Mouse (Mus musculus): Measurements from ENCODE around the gene Ivns1abp.

DNA sequence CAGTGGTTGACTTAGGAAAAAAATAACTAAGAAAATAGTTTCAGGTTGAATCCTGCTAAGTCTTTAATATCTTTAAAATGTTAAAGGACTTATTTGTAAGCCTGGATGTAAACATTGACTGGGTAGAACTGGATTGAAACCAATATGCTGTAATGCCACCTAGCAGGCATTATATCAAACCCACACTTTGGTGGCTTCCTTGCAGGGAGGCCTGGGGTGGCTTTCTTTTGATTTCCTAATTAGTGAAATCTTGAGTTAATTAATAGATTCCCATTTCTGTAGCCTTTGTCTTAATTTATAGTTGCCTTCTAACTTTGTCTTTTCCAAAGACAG lies 1.6 kb downstream of the Ivns1abp start:
- TF ChIP-seq CTCF (IDR thresholded peaks at IDR 0.05; ENCODE audit: insufficient read depth, low read depth, low read length) (no peak), POLR2A (IDR thresholded peaks at IDR 0.05; ENCODE audit: insufficient read depth, low read depth, low read length) (no peak)
